Mouse (Mus musculus) spleen, adult 2 months (tissue): ENCODE measurements around the gene Sipa1l2.

ENCODE experiments used
- CTCF ChIP-seq: fragments of 200-500 bp; IDR thresholded peaks from 2 replicates; pipeline ENCODE4 v1.5.1; 2011; ENCODE audit warnings: mild to moderate bottlenecking, inconsistent platforms; ENCODE audit not compliant: insufficient read depth, insufficient read length, insufficient replicate concordance; ENCODE audit errors: extremely low read depth
- POLR2A ChIP-seq: fragments of 200-500 bp; IDR thresholded peaks from 2 replicates; pipeline ENCODE4 v1.6.1; 2011; ENCODE audit warnings: low read depth, low read length, inconsistent platforms

DNA sequence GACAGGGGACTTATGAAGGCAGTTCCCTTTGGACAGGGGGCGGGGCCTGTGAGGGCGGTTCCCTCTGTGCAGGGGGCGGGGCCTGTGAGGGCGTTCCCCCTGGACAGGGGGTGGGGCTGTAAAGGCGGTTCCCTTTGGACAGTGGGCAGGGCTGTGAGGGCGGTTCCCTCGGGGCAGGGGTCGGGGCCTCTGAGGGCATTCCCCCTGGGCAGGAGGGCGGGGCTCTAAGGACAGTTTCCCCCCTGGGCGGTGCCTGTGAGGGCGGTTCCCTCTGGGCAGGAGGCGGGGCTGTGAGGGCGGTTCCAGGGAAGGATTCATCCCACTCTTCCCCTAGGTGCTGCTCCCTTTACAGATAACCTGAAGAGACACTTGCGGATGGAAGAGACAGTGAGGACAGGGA, 171.6 kb downstream of the Sipa1l2 start:
- TF ChIP-seq POLR2A (no peak), CTCF (no peak)
